Mouse (Mus musculus) G1E (cell line): ENCODE data around the gene Mybl2. TPM values are rescaled to one million over a fixed set of nuclear protein-coding genes. Genes with fewer than 3 reads are reported as not detected.
A peak's percentile ranks its signal among the peaks of the same experiment; 100 is the strongest.
"Not testable (repeated sequence)": the region's sequence is repeated elsewhere in the genome, so short reads cannot be mapped to it uniquely, and the experiment has no call there.

ENCODE experiments used
- ATAC-seq: 2 replicates; pipeline ENCODE4 v1.8.0; 2016; ENCODE audit warnings: mild to moderate bottlenecking; ENCODE audit not compliant: insufficient number of reproducible peaks, poor library complexity, low FRiP score, severe bottlenecking; ENCODE audit errors: extremely low read depth
- DNase-seq: peaks from one replicate; pipeline ENCODE4 v3.0.0; 2012; ENCODE audit warnings: low spot score
- H3K27me3 ChIP-seq: 2 replicates; pipeline ENCODE4 v1.6.1; 2012; ENCODE audit warnings: mild to moderate bottlenecking, low read length, inconsistent platforms; ENCODE audit not compliant: insufficient read depth
- H3K36me3 ChIP-seq: replicated peaks from 2 replicates; pipeline ENCODE3; 2012; ENCODE audit warnings: mild to moderate bottlenecking, inconsistent platforms
- H3K4me1 ChIP-seq: 2 replicates; pipeline ENCODE4 v1.6.1; 2012; ENCODE audit warnings: low read depth, low read length, inconsistent platforms, mixed read lengths; ENCODE audit not compliant: insufficient read depth
- H3K4me3 ChIP-seq: 2 replicates; pipeline ENCODE4 v1.5.1; 2012; ENCODE audit warnings: low read depth, mild to moderate bottlenecking, inconsistent platforms, low read length, moderate library complexity, mixed read lengths
- H3K9me3 ChIP-seq: replicated peaks from 2 replicates; pipeline ENCODE4 v1.6.1; 2012; ENCODE audit warnings: inconsistent platforms
- CTCF ChIP-seq: IDR thresholded peaks from 2 replicates; pipeline ENCODE4 v1.5.1; 2012; ENCODE audit warnings: low read depth, low read length, inconsistent platforms, mixed read lengths
- GATA1 ChIP-seq: IDR thresholded peaks from 2 replicates; pipeline ENCODE4 v1.6.1; 2012; ENCODE audit warnings: borderline replicate concordance, low read length, inconsistent platforms, mixed read lengths
- GATA2 ChIP-seq: IDR thresholded peaks from 2 replicates; pipeline ENCODE4 v1.6.1; 2012; ENCODE audit warnings: low read depth, low read length, inconsistent platforms, borderline replicate concordance
- POLR2AphosphoS5 ChIP-seq: IDR thresholded peaks from 2 replicates; pipeline ENCODE4 v1.6.1; 2012; ENCODE audit warnings: low read depth, low read length, inconsistent platforms; ENCODE audit not compliant: insufficient replicate concordance
- TAL1 ChIP-seq: conservative IDR thresholded peaks from 2 replicates; pipeline ENCODE4 v1.6.1; 2012; ENCODE audit warnings: low read depth, low read length, inconsistent platforms, mixed read lengths
- polyA plus RNA-seq: library from polyadenylated mRNA; stranded (reverse); fragments of >175 nt; gene quantifications from 2 replicates; pipeline ENCODE4 v1.2.3, GENCODE M21; 2012
- total RNA-seq, 2 experiments: library from RNA; stranded (forward) in 1 of 2; stranded (reverse) in 1 of 2; fragments of 200-1000 nt in 1 of 2; fragments of >200 nt in 1 of 2; fragmentation: Nextera tagmentation in 1 of 2; gene quantifications; 2 replicates each; pipeline ENCODE4 v1.2.3; 2014 to 2017

The Mybl2 gene
- total and polyA plus RNA-seq, 3 experiments, result 43.8 to 122 (median 55.2) TPM

DNA sequence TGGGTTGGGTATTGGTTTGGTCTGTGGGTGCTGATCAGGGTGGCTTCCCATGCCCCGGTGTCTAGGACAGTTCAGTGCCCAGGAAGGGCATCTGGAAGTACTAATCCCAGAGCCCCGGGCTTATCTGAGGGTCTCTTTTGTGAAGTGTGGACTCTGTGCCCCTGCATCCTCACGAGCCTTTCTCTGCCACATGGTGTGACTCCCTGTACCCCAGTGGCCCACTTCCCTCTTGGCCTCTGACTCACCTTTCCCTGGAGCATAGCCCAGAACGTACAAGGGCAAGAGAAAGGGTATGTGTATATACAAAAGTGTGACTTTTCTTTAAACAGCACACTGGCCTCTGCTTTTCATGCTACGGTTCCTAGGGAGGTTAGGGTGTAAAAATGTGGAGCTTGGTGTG lies 1.2 kb downstream of the Mybl2 start:
- Histone ChIP-seq H3K9me3 (no peaks in the 10 kb centered on the region), H3K4me1 (peaks cover 52% of the 10 kb centered on the region), H3K36me3 (peaks cover 49% of the 10 kb centered on the region), H3K27me3 (no peaks in the 10 kb centered on the region), H3K4me3 (peak overlapping the region; percentile 84)
- no peak for TF ChIP-seq GATA1
- no peak for TF ChIP-seq GATA2
- TF ChIP-seq POLR2AphosphoS5, result no peak
- TF ChIP-seq TAL1, result no peak
- DNase-seq, result peak; percentile 18
- 0 out of 2 replicates have a peak, but pooled peaks have one; percentile 5 for ATAC-seq

DNA sequence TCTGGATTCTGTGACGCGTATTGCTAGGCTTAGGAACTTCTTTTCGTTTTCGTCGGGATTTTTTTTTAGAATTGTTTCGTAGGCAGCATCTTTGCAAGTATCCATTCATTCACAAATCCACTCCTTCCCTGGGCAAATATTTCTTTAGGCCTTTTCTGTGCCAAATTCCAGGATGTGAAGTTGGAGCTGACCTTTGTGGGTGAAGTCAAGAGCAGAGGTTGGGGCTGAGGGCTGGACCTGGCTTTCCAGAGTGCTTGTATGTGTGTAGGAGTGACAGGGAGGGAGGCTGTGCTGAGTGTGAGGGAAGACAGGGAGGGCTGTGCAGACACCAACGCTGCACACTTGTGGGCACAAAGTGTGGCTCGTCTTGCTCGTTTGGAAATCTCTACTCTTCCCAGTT lies 2.1 kb downstream of the Mybl2 start:
- Histone ChIP-seq H3K4me3 (peak overlapping the region; percentile 42; the same call in 1 of the 2 replicates), H3K9me3 (no peaks in the 10 kb centered on the region), H3K4me1 (peaks cover 61% of the 10 kb centered on the region), H3K27me3 (no peaks in the 10 kb centered on the region), H3K36me3 (peaks cover 55% of the 10 kb centered on the region)
- DNase-seq (no peak), ATAC-seq (no peak)
- TF ChIP-seq CTCF, result no peak
- no peak for TF ChIP-seq POLR2AphosphoS5
- TF ChIP-seq TAL1, result no peak
- TF ChIP-seq GATA1, result no peak
- no peak for TF ChIP-seq GATA2

DNA sequence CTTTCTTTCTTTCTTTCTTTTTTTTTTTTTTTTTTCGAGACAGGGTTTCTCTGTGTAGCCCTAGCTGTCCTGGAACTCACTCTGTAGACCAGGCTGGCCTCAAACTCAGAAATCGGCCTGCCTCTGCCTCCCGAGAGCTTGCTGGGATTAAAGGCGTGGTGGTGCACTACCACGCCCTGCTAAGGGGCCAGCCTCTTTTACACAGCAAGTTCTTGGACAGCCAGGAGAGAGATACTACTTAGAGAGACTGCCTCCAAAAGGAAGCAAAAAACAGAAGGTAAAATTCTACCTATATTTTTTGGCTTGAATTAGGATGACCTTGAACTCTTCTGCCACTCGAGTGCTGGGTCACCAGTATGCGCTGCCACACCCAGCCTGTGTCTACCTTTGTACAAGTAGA lies 4.5 kb downstream of the Mybl2 start:
- H3K27me3 ChIP-seq, H3K9me3 ChIP-seq, H3K4me3 ChIP-seq, ATAC-seq, DNase-seq: not testable (repeated sequence)
- Histone ChIP-seq H3K4me1 (peaks cover 62% of the 10 kb centered on the region), H3K36me3 (peaks cover 71% of the 10 kb centered on the region)

DNA sequence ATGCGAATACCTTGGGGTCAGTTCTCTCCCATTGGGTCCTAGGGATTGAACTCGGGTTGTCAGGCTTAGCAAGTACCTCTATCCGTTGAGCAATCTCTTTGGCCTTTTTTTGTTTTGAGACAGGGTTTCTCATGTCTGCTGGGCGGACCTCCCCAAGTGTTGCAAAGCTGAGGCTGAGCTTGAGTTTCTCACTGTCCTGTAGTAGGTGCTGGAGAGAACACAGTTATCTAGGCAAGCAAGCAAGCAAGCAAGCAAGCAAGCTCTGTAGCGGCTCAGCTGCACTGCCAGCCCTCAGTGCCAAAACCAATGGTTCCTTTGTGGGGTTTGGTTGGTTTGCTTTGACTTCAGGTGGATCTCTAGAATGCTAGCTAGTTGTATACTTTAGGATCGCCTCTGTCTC lies 6.1 kb downstream of the Mybl2 start:
- ATAC-seq (no peak), DNase-seq (no peak)
- H3K4me1 ChIP-seq, result peaks cover 55% of the 10 kb centered on the region
- H3K27me3 ChIP-seq, result no peaks in the 10 kb centered on the region
- no peak overlapping the region for H3K4me3 ChIP-seq
- TF ChIP-seq GATA2 (no peak), TAL1 (no peak), POLR2AphosphoS5 (no peak), GATA1 (no peak), CTCF (no peak)
- no peaks in the 10 kb centered on the region for H3K9me3 ChIP-seq
- peaks cover 87% of the 10 kb centered on the region for H3K36me3 ChIP-seq

DNA sequence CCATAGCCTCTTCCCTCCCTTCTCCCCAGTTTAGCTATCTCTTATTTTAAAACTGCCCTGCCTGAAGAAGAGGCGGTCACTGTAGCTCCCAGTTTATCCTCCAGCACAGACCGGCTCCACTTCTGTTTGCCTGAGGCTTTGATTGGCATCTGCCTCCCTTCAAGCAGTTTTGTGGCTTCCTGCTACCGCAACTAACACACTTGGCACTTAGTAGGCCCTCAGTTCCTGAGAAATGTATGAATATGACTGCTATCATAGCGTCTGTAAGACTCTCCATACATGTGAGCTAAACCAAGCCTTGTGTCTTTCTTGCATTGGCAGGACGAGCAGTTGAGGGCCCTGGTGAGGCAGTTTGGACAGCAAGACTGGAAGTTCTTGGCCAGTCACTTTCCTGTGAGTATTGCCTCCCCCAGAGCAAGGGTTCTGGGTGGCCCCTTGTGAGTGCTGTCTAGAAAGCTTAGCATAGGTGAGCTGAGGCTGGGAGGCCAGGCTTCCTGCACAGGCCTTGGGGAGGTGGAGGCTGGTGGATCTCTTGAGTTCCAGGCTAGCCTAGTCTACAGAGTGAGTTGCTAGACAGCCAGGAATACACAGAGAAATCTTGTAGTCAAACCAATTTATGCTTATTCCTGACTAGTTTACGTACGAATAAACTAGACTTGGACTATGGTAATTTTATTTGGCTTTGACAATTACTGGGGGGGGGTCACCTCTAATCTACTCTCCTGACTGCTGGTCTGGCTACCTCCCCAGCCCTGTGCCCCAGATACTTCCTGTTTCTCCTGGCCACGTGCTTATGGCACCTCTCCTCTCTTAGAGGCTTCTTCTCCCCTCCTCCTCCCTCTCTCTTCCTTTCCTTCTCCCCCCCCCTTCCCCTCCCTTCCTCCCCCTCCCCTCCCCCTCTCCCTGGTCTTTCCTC lies 7.0 kb downstream of the Mybl2 start:
- ATAC-seq (peak; percentile 82), DNase-seq (peak; percentile 56)
- Histone ChIP-seq H3K9me3 (no peaks in the 10 kb centered on the region), H3K27me3 (no peaks in the 10 kb centered on the region), H3K4me1 (peaks cover 52% of the 10 kb centered on the region), H3K4me3 (peak overlapping the region; percentile 27; the same call in 1 of the 2 replicates), H3K36me3 (peaks cover 90% of the 10 kb centered on the region)
- TF ChIP-seq POLR2AphosphoS5, result no peak
- no peak for TF ChIP-seq CTCF
- TF ChIP-seq TAL1, result no peak
- no peak for TF ChIP-seq GATA1
- no peak for TF ChIP-seq GATA2

DNA sequence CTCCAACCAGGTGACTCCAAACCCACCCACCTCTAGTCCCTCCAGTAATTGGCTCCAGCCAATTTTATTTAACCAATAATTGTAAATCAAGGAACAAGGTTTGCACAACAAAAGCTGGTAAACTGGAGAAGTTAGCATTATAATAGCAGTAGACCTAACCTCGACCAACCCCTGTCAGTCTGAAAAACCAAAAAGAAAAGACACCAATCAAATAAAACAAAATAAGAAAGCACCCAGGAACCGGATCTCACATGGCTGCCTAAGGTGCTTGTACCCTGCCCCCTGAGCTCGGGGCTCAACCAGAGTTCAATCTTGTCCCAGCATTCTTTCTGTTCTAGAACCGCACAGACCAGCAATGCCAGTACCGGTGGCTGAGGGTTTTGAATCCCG lies 7.6 kb downstream of the Mybl2 start:
- H3K4me3 ChIP-seq, result no peak overlapping the region
- DNase-seq (no peak), ATAC-seq (no peak)
- peaks cover 90% of the 10 kb centered on the region for H3K36me3 ChIP-seq
- TF ChIP-seq TAL1 (no peak), GATA2 (no peak)
- H3K4me1 ChIP-seq, result peaks cover 45% of the 10 kb centered on the region
- no peaks in the 10 kb centered on the region for H3K27me3 ChIP-seq
- no peaks in the 10 kb centered on the region for H3K9me3 ChIP-seq

DNA sequence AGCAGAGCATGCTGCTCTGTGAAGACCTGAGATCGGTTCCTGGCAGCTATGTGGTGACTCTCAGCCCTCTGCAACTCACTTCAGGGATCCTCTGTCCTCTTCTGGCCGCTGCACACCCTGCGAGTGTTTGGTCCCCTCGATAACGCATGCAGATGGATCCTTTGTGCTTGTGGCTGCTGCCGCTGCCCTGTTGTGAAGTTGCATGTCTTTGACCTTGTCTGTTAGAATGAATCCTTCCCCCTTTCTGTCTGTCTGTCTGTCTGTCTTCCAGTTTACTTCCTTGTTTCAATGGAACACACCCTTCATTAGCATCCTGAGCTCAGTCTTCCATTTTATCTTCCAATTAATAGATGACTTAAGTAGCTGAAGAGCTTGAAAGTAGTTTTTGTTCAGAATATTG lies 11.8 kb downstream of the Mybl2 start:
- no peaks in the 10 kb centered on the region for H3K9me3 ChIP-seq
- DNase-seq (no peak), ATAC-seq (no peak)
- no peaks in the 10 kb centered on the region for H3K27me3 ChIP-seq
- H3K4me1 ChIP-seq, result peaks cover 14% of the 10 kb centered on the region
- peaks cover 95% of the 10 kb centered on the region for H3K36me3 ChIP-seq
- TF ChIP-seq GATA1, result no peak
- no peak for TF ChIP-seq GATA2
- TF ChIP-seq TAL1, result no peak
- TF ChIP-seq CTCF, result no peak
- no peak for TF ChIP-seq POLR2AphosphoS5
- H3K4me3 ChIP-seq, result no peak overlapping the region
